Mouse (Mus musculus) kidney, adult 8-10 months (tissue): ENCODE measurements around the gene Zfp28.

Experiments used
- DNase-seq, 2 experiments: peaks; one replicate each; pipeline ENCODE4 v3.0.0; 2022

Gene Zfp28

GRCm38 (mm10) chr7:6410043-6410442, 26.9 kb downstream of the Zfp28 start, which contains the start of gene Gm20715:
Gene Gm20715, plus strand, starts transcription at chr7:6410277.
- DNase-seq, result peak; percentile 88 to 96

- no peak for DNase-seq
These were observed 31.7 kb downstream of the Zfp28 start for GRCm38 (mm10) chr7:6414626-6415441.

DNA sequence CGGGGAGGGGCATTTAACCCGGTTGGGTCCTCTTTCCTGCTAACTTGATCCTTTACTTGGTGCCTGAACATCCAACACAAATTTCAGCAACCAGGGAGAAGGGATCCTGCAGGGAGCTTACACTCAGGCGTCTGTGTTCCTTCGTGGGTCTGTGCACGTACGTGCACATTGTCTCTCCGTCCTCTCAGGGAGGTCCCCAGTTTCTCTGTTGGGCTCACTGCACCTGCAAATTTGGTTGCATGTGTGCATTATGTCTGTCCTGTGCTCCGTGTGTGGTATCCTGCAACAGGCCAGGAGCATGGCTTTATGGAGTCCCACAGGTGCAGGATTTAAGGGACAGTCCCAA, 32.3 kb downstream of the Zfp28 start:
- DNase-seq, result no peak

- no peak for DNase-seq
These were observed 36.8 kb downstream of the Zfp28 start for GRCm38 (mm10) chr7:6419894-6420293.

DNA sequence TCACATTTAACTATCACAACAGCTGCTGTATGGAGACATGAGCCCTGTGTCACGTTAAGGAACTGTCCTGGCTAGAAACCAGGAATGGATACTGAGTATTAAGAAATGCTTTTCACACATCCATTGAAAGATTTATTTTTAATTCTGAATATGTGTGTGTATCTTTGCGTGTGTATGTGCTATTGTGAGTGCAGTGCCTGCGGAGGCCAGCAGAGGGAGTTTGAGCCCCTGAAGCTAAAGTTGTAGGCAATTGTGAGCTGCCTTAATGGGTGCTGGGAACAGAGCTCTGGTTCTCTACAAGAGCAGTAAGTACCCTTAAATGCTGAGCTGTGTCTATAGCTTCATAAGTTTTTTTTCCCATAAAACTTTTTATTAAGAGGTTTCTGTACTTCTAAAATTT, 46.3 kb downstream of the Zfp28 start:
- DNase-seq, result no peak

GRCm38 (mm10) chr7:6430342-6430741, 47.2 kb downstream of the Zfp28 start:
- peak; percentile 9 to 51 for DNase-seq

GRCm38 (mm10) chr7:6438388-6438787, 55.3 kb downstream of the Zfp28 start, which contains the start of gene Olfr1344:
Gene Olfr1344, plus strand, starts transcription at chr7:6438688.
- DNase-seq, result no peak

DNA sequence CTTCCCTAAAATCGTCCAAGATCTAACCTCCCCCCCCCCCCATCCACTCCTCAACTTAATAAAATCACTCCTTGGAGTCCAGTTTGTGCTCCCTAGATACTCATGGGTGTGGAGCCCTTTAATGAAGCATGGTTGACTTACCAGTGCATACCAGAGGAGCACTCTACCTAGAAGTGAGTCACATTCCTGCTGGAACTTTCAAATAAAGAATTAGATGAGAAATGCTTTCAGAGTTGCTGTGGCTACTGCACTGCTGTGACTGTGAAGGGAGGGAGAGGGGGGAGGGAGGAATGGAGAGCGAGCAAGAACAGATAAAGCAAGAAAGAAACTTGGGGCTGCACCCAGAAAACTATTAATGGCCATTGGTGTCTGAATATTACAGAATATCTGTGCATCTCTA, 58.1 kb downstream of the Zfp28 start:
- peak in 1 of 2 experiments; percentile 8 for DNase-seq
